Comparison of ENCODE assay signal across 8 mouse cellular contexts in the genomic region with DNA sequence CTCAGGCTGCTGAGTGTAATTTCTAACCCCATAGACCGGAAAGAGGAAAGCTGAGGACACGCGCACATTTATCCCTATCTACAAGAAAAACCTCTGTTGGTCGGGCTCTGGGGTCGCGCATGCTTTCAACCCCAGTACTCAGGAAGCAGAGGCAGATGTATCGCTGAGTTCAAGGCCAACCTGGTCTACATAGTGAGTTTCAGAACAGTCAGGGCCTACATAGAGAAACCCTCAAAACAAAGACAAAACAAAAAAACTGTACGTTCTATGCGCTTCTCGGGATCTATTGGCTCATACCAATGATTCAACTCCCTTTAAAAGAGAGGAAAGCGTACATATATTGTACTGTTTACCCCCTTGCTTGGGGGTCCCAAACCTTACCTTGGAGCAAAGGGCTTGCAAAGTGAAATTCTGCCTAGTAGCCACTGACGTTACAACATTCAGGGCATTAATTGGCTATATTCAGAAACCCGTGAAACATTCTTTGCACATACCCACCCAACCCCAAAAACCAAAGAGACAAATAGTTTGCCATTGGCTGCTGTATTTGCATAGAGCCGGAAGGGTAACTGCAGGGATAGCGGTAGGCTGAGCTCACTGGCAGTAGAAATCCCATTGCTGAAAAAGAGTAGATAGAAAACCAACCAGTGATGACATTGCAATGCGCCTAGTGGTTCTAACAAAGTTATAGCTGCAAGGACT. TPM values are rescaled to one million over a fixed set of nuclear protein-coding genes. Genes with fewer than 3 reads are reported as not detected.
A peak's percentile ranks its signal among the peaks of the same experiment; 100 is the strongest.
DNase-seq lines count a peak whose midpoint lies in the region; ATAC-seq and TF ChIP-seq lines count a peak whose summit lies in the region.

No protein-coding gene starts in this region.

- no peak overlapping the region; the same call in 1 of the 2 replicates for H3K9ac ChIP-seq in heart, adult 2 months (ENCODE audit: low read depth, low read length)
- peak overlapping the region; percentile 42; the same call in 1 of the 2 replicates for H3K9ac ChIP-seq in forebrain, embryonic 15.5 days (replicated peaks)
- no peak overlapping the region for H3K9ac ChIP-seq in liver, postnatal 0 days (replicated peaks)

- no peak for TF ChIP-seq EP300 in heart, adult 2 months (IDR thresholded peaks at IDR 0.05; ENCODE audit: insufficient read depth, low read depth, low read length)
- TF ChIP-seq EP300 in liver, postnatal 0 days (IDR thresholded peaks at IDR 0.05; ENCODE audit: low read depth): no peak

- no peak for TF ChIP-seq POLR2A in heart, adult 2 months (IDR thresholded peaks at IDR 0.05; ENCODE audit: insufficient read depth, low read depth, low read length)

- peak overlapping the region; percentile 74 for H3K27ac ChIP-seq in heart, adult 2 months
- H3K27ac ChIP-seq in forebrain, embryonic 15.5 days (replicated peaks): peak overlapping the region; percentile 96
- H3K27ac ChIP-seq in liver, postnatal 0 days (ENCODE audit: low read depth): peak overlapping the region; percentile 87; the same call in 1 of the 2 replicates

- H3K9me3 ChIP-seq in E14TG2a.4 (ENCODE audit: low read length): no peaks in the 10 kb centered on the region
- H3K9me3 ChIP-seq in forebrain, embryonic 15.5 days: no peaks in the 10 kb centered on the region
- no peaks in the 10 kb centered on the region for H3K9me3 ChIP-seq in liver, postnatal 0 days (ENCODE audit: low read length)

- no peaks in the 10 kb centered on the region for H3K79me2 ChIP-seq in heart, adult 2 months (replicated peaks; ENCODE audit: control insufficient read depth, insufficient read depth, low read length)

- WGBS in heart, adult 2 months: 42% methylated on average over 16 of the region's 16 CpGs
- WGBS in forebrain, embryonic 15.5 days: 47% methylated on average over 16 of the region's 16 CpGs
- 43% methylated on average over 16 of the region's 16 CpGs for WGBS in liver, postnatal 0 days (ENCODE audit: insufficient replicate concordance)

- peak overlapping the region; percentile 94 for H3K4me3 ChIP-seq in heart, adult 2 months
- peak overlapping the region; percentile 88 for H3K4me3 ChIP-seq in E14TG2a.4 (replicated peaks; ENCODE audit: low read length)
- peak overlapping the region; percentile 84 for H3K4me3 ChIP-seq in forebrain, embryonic 15.5 days
- H3K4me3 ChIP-seq in liver, postnatal 0 days (ENCODE audit: low read depth, low read length): peak overlapping the region; percentile 67

- peaks cover 4% of the 10 kb centered on the region; the same call in 1 of the 2 replicates for H3K4me1 ChIP-seq in heart, adult 2 months (ENCODE audit: control insufficient read depth, insufficient read depth, low read length)
- peaks cover 81% of the 10 kb centered on the region for H3K4me1 ChIP-seq in E14TG2a.4 (replicated peaks; ENCODE audit: low read depth, low read length)
- H3K4me1 ChIP-seq in forebrain, embryonic 15.5 days: peaks cover 19% of the 10 kb centered on the region
- H3K4me1 ChIP-seq in liver, postnatal 0 days (ENCODE audit: insufficient read depth): peaks cover 21% of the 10 kb centered on the region

- H3K27me3 ChIP-seq in heart, adult 2 months (ENCODE audit: control insufficient read depth, insufficient read depth, low read length): no peaks in the 10 kb centered on the region
- no peaks in the 10 kb centered on the region for H3K27me3 ChIP-seq in E14TG2a.4 (ENCODE audit: insufficient read depth, low read length)
- H3K27me3 ChIP-seq in forebrain, embryonic 15.5 days: no peaks in the 10 kb centered on the region
- H3K27me3 ChIP-seq in liver, postnatal 0 days (ENCODE audit: insufficient read depth, low read length): no peaks in the 10 kb centered on the region

- no peak for ATAC-seq in forebrain, embryonic 15.5 days (replicated peaks)
- no peak for ATAC-seq in liver, postnatal 0 days

- intact Hi-C loops in heart, adult 2 months (cut with DNase I): loop anchor here (2.0 kb wide), 1 partner anchor 19 kb away; no protein-coding TSS in a partner anchor
- intact Hi-C loops in left cerebral cortex, postnatal 36 days (cut with DNase I): no loop called here

- no peak for TF ChIP-seq CTCF in heart, adult 2 months (IDR thresholded peaks at IDR 0.05)
- no peak for TF ChIP-seq CTCF in E14TG2a.4 (conservative IDR thresholded peaks at IDR 0.05; ENCODE audit: low read length)
- TF ChIP-seq CTCF in liver, postnatal 0 days (IDR thresholded peaks at IDR 0.05; ENCODE audit: low read depth): no peak

- DNase-seq in heart, adult 2 months: no peak
- DNase-seq in heart, adult 18-20 months: no peak
- DNase-seq in liver, postnatal 0 days: no peak
- DNase-seq in left cerebral cortex, postnatal 36 days (ENCODE audit: low spot score in 2 of 2): no peak
- DNase-seq in gastrocnemius, adult 8-10 months (ENCODE audit: low spot score in 2 of 2): no peak
- DNase-seq in frontal cortex, postnatal 25 days (ENCODE audit: low spot score in 2 of 2): no peak

- peak overlapping the region; percentile 53 for H3K4me2 ChIP-seq in forebrain, embryonic 15.5 days (replicated peaks)
- H3K4me2 ChIP-seq in liver, postnatal 0 days (ENCODE audit: low read depth, low read length): peak overlapping the region; percentile 73

- H3K36me3 ChIP-seq in heart, adult 2 months (ENCODE audit: control insufficient read depth, insufficient read depth, low read length): no peaks in the 10 kb centered on the region
- peaks cover 26% of the 10 kb centered on the region for H3K36me3 ChIP-seq in E14TG2a.4 (ENCODE audit: insufficient read depth, low read length)
- peaks cover 16% of the 10 kb centered on the region for H3K36me3 ChIP-seq in forebrain, embryonic 15.5 days
- peaks cover 6% of the 10 kb centered on the region for H3K36me3 ChIP-seq in liver, postnatal 0 days (replicated peaks; ENCODE audit: insufficient read depth, low read length)

RNA-seq across cellular contexts. Expression of gene Rab4b, which starts 0.7 kb away (rescaled TPM):
- total RNA-seq in heart, adult 2 months (2021): 10 to 100 TPM; 11.0 TPM
- polyA plus RNA-seq in heart, adult 2 months (2012; rRNA removed): 22.4 and 23.1 TPM in 2 replicates
- total RNA-seq in heart, adult 18-20 months (2021): 10 to 100 TPM; 10.5 to 11.6 TPM
- 79.0 and 86.9 TPM in 2 replicates for polyA plus RNA-seq in forebrain, embryonic 15.5 days (2015; fragmentation: Nextera tagmentation; extraction: Ambion mirVana)
- polyA plus RNA-seq in liver, postnatal 0 days (2015; fragmentation: Nextera tagmentation; extraction: Ambion mirVana): 31.5 and 32.7 TPM in 2 replicates
- total RNA-seq in left cerebral cortex, postnatal 36 days (2021): 10 to 100 TPM; 91.5 to 96.5 TPM
- total RNA-seq in gastrocnemius, adult 8-10 months (2022): 1 to 10 TPM; 4.3 to 5.8 (median 4.7) TPM

RNA-seq across cellular contexts. Expression of gene Gm21983, which starts 1.5 kb away (rescaled TPM):
- total RNA-seq in heart, adult 2 months (2021): under 1 TPM in 1 of 2 experiments, not detected in 1; 0.16 TPM
- polyA plus RNA-seq in heart, adult 2 months (2012; rRNA removed): not detected in 2 replicates
- not detected for total RNA-seq in heart, adult 18-20 months (2021)
- polyA plus RNA-seq in forebrain, embryonic 15.5 days (2015; fragmentation: Nextera tagmentation; extraction: Ambion mirVana): not detected in 2 replicates
- not detected in 2 replicates for polyA plus RNA-seq in liver, postnatal 0 days (2015; fragmentation: Nextera tagmentation; extraction: Ambion mirVana)
- total RNA-seq in left cerebral cortex, postnatal 36 days (2021): not detected
- not detected for total RNA-seq in gastrocnemius, adult 8-10 months (2022)

RNA-seq across cellular contexts. Expression of gene Mia, which starts 1.6 kb away (rescaled TPM):
- under 1 TPM in 1 of 2 experiments, not detected in 1; 0.39 TPM for total RNA-seq in heart, adult 2 months (2021)
- polyA plus RNA-seq in heart, adult 2 months (2012; rRNA removed): 0.50 and 0.78 TPM in 2 replicates
- total RNA-seq in heart, adult 18-20 months (2021): under 1 TPM in 1 of 2 experiments, not detected in 1; 0.57 TPM
- polyA plus RNA-seq in forebrain, embryonic 15.5 days (2015; fragmentation: Nextera tagmentation; extraction: Ambion mirVana): 9.4 and 14.8 TPM in 2 replicates
- 0.88 and 0.99 TPM in 2 replicates for polyA plus RNA-seq in liver, postnatal 0 days (2015; fragmentation: Nextera tagmentation; extraction: Ambion mirVana)
- 1 to 10 TPM; 1.2 to 1.9 TPM for total RNA-seq in left cerebral cortex, postnatal 36 days (2021)
- under 1 TPM in 1 of 4 experiments, not detected in 3; 0.75 TPM for total RNA-seq in gastrocnemius, adult 8-10 months (2022)

RNA-seq across cellular contexts. Expression of gene Egln2, which starts 12.8 kb away (rescaled TPM):
- 10 to 100 TPM; 51.8 to 64.4 TPM for total RNA-seq in heart, adult 2 months (2021)
- 52.4 and 57.7 TPM in 2 replicates for polyA plus RNA-seq in heart, adult 2 months (2012; rRNA removed)
- 10 to 100 TPM; 58.6 to 60.1 TPM for total RNA-seq in heart, adult 18-20 months (2021)
- 107 and 109 TPM in 2 replicates for polyA plus RNA-seq in forebrain, embryonic 15.5 days (2015; fragmentation: Nextera tagmentation; extraction: Ambion mirVana)
- polyA plus RNA-seq in liver, postnatal 0 days (2015; fragmentation: Nextera tagmentation; extraction: Ambion mirVana): 32.9 and 33.5 TPM in 2 replicates
- total RNA-seq in left cerebral cortex, postnatal 36 days (2021): 10 to 100 TPM; 95.1 to 98.7 TPM
- total RNA-seq in gastrocnemius, adult 8-10 months (2022): 100 to 1,000 TPM; 119 to 120 (median 119) TPM

RNA-seq across cellular contexts. Expression of gene BC024978, which starts 16.2 kb away (rescaled TPM):
- 10 to 100 TPM; 14.2 TPM for total RNA-seq in heart, adult 2 months (2021)
- 11.3 and 13.9 TPM in 2 replicates for polyA plus RNA-seq in heart, adult 2 months (2012; rRNA removed)
- 10 to 100 TPM; 10.8 to 15.7 TPM for total RNA-seq in heart, adult 18-20 months (2021)
- 3.6 and 3.9 TPM in 2 replicates for polyA plus RNA-seq in forebrain, embryonic 15.5 days (2015; fragmentation: Nextera tagmentation; extraction: Ambion mirVana)
- polyA plus RNA-seq in liver, postnatal 0 days (2015; fragmentation: Nextera tagmentation; extraction: Ambion mirVana): 1.00 and 1.1 TPM in 2 replicates
- total RNA-seq in left cerebral cortex, postnatal 36 days (2021): 10 to 100 TPM; 20.6 TPM
- 10 to 100 TPM; 13.2 to 20.5 (median 15.1) TPM for total RNA-seq in gastrocnemius, adult 8-10 months (2022)

Comparison
In these comparisons a context has a peak if more than half of its experiments do, and no peak if none do; other contexts are left out.
1. RNA of gene Rab4b, which starts 0.7 kb away (total RNA-seq): 91.5 to 96.5 TPM in left cerebral cortex, postnatal 36 days; 10.5 to 11.6 TPM in heart, adult 18-20 months, 11.0 TPM in heart, adult 2 months and 4.3 to 5.8 TPM in gastrocnemius, adult 8-10 months; every median in the first group is over 4 times any median in the second.
2. Peak in every context shown above with its lines, with median percentiles within 50 percentile points of each other: H3K27ac ChIP-seq and H3K4me3 ChIP-seq.